Comparison of ENCODE assay signal across 23 mouse cellular contexts in genomic region chr11:93719141-93719540, GRCm38 (mm10).
DNase-seq lines count a peak whose midpoint lies in the region; ATAC-seq lines count a peak whose summit lies in the region.
"Had no signal": no experiment of that assay in that cellular context is flagged by ENCODE, and none has a peak within 500 bp of the region (broad histone marks: within the 10 kb centered on the region; RNA-seq: fewer than 3 reads in every experiment).

No protein-coding gene starts in this region.

- H3K4me1 ChIP-seq in heart, embryonic 10.5 days, result no peaks in the 10 kb centered on the region
- no peaks in the 10 kb centered on the region for H3K4me1 ChIP-seq in heart, embryonic 11.5 days (ENCODE audit: control insufficient read depth, insufficient read depth, low read length)
- no peaks in the 10 kb centered on the region for H3K4me1 ChIP-seq in embryonic facial prominence, embryonic 10.5 days
- H3K4me1 ChIP-seq in midbrain, embryonic 16.5 days (ENCODE audit: control insufficient read depth, insufficient read depth, low read length), result no peaks in the 10 kb centered on the region
- H3K4me1 ChIP-seq: embryonic facial prominence, embryonic 15.5 days; forebrain, embryonic 10.5 days; forebrain, embryonic 12.5 days had no signal

- ATAC-seq in heart, embryonic 11.5 days (replicated peaks; ENCODE audit: insufficient number of reproducible peaks, low FRiP score, low TSS enrichment), result no peak
- no peak for ATAC-seq in midbrain, embryonic 16.5 days
- ATAC-seq: activated CD4-positive, CD25-positive, alpha-beta regulatory T cell, adult 4 months; forebrain, embryonic 14.5 days; forebrain, embryonic 16.5 days; Patski had no signal

- no peak overlapping the region for H3K27ac ChIP-seq in heart, embryonic 10.5 days
- H3K27ac ChIP-seq in heart, embryonic 11.5 days (ENCODE audit: low read depth, low read length), result no peak overlapping the region
- H3K27ac ChIP-seq in embryonic facial prominence, embryonic 10.5 days (replicated peaks), result no peak overlapping the region
- no peak overlapping the region for H3K27ac ChIP-seq in midbrain, embryonic 16.5 days (ENCODE audit: low read length)
- H3K27ac ChIP-seq: embryonic facial prominence, embryonic 13.5 days; embryonic facial prominence, embryonic 15.5 days; forebrain, embryonic 10.5 days; forebrain, embryonic 12.5 days had no signal

- no peaks in the 10 kb centered on the region for H3K27me3 ChIP-seq in heart, embryonic 10.5 days (ENCODE audit: insufficient read depth, poor library complexity, severe bottlenecking)
- H3K27me3 ChIP-seq in heart, embryonic 11.5 days (ENCODE audit: control insufficient read depth, insufficient read depth, low read length), result no peaks in the 10 kb centered on the region
- no peaks in the 10 kb centered on the region for H3K27me3 ChIP-seq in embryonic facial prominence, embryonic 10.5 days (replicated peaks; ENCODE audit: low read depth, poor library complexity, severe bottlenecking)
- H3K27me3 ChIP-seq in midbrain, embryonic 16.5 days (ENCODE audit: control insufficient read depth, insufficient read depth, low read depth, low read length), result no peaks in the 10 kb centered on the region
- H3K27me3 ChIP-seq: embryonic facial prominence, embryonic 13.5 days; embryonic facial prominence, embryonic 15.5 days; forebrain, embryonic 12.5 days had no signal

- peak; percentile 52 for DNase-seq in heart, embryonic 10.5 days (ENCODE audit: low spot score)
- peak; percentile 26 for DNase-seq in R1 (ENCODE audit: low read depth, low spot score)
- no peak for DNase-seq in embryonic facial prominence, embryonic 10.5 days (ENCODE audit: low spot score)
- DNase-seq: adrenal gland, adult 8-10 months; adrenal gland, postnatal 14 days; adrenal gland, postnatal 36 days; cerebellum, adult 11-12 months; cerebellum, adult 2 months; cerebellum, adult 9-10 months; cerebellum, postnatal 10 days; cerebellum, postnatal 25 days had no signal

- H3K9me3 ChIP-seq in heart, embryonic 10.5 days, result no peaks in the 10 kb centered on the region
- no peaks in the 10 kb centered on the region for H3K9me3 ChIP-seq in heart, embryonic 11.5 days (replicated peaks; ENCODE audit: control insufficient read depth, low read length)
- H3K9me3 ChIP-seq in embryonic facial prominence, embryonic 10.5 days, result no peaks in the 10 kb centered on the region
- no peaks in the 10 kb centered on the region; the same call in 1 of the 2 replicates for H3K9me3 ChIP-seq in midbrain, embryonic 16.5 days (replicated peaks; ENCODE audit: control insufficient read depth, low read length, poor library complexity, severe bottlenecking)
- H3K9me3 ChIP-seq: embryonic facial prominence, embryonic 13.5 days; embryonic facial prominence, embryonic 15.5 days; forebrain, embryonic 10.5 days; forebrain, embryonic 12.5 days had no signal

- 79% methylated on average over 2 of the region's 2 CpGs for WGBS in heart, embryonic 10.5 days
- 88% methylated on average over 2 of the region's 2 CpGs for WGBS in heart, embryonic 11.5 days (ENCODE audit: insufficient replicate concordance)
- WGBS in embryonic facial prominence, embryonic 10.5 days, result 90% methylated on average over 2 of the region's 2 CpGs
- WGBS in midbrain, embryonic 16.5 days, result 62% methylated on average over 2 of the region's 2 CpGs

- H3K36me3 ChIP-seq in heart, embryonic 10.5 days, result no peaks in the 10 kb centered on the region
- no peaks in the 10 kb centered on the region for H3K36me3 ChIP-seq in heart, embryonic 11.5 days (ENCODE audit: control insufficient read depth, insufficient read depth, low read length)
- H3K36me3 ChIP-seq in embryonic facial prominence, embryonic 10.5 days (replicated peaks), result no peaks in the 10 kb centered on the region
- no peaks in the 10 kb centered on the region for H3K36me3 ChIP-seq in midbrain, embryonic 16.5 days (ENCODE audit: control insufficient read depth, insufficient read depth, low read length)
- H3K36me3 ChIP-seq: embryonic facial prominence, embryonic 13.5 days; embryonic facial prominence, embryonic 15.5 days; forebrain, embryonic 10.5 days; forebrain, embryonic 12.5 days; G1E had no signal

- H3K4me2 ChIP-seq in heart, embryonic 11.5 days, result no peak overlapping the region
- H3K4me2 ChIP-seq in midbrain, embryonic 16.5 days (ENCODE audit: low read length), result no peak overlapping the region
- H3K4me2 ChIP-seq: embryonic facial prominence, embryonic 13.5 days; embryonic facial prominence, embryonic 15.5 days; forebrain, embryonic 12.5 days had no signal

- no peak overlapping the region for H3K9ac ChIP-seq in heart, embryonic 11.5 days (ENCODE audit: low read depth, low read length)
- no peak overlapping the region for H3K9ac ChIP-seq in midbrain, embryonic 16.5 days (ENCODE audit: low read depth, low read length)
- H3K9ac ChIP-seq: embryonic facial prominence, embryonic 13.5 days; embryonic facial prominence, embryonic 15.5 days; forebrain, embryonic 12.5 days had no signal

- no peak overlapping the region for H3K4me3 ChIP-seq in heart, embryonic 10.5 days
- H3K4me3 ChIP-seq in heart, embryonic 11.5 days (ENCODE audit: low read depth, low read length), result no peak overlapping the region
- H3K4me3 ChIP-seq in embryonic facial prominence, embryonic 10.5 days, result no peak overlapping the region
- no peak overlapping the region for H3K4me3 ChIP-seq in midbrain, embryonic 16.5 days (ENCODE audit: low read depth, low read length)
- H3K4me3 ChIP-seq: embryonic facial prominence, embryonic 13.5 days; embryonic facial prominence, embryonic 15.5 days; erythroblast, embryonic 14.5 days; forebrain, embryonic 10.5 days; forebrain, embryonic 12.5 days had no signal
